Mouse (Mus musculus) adrenal gland, postnatal 36 days (tissue): Measurements from ENCODE around the gene Sult1a1. TPM values are rescaled to one million over a fixed set of nuclear protein-coding genes. Genes with fewer than 3 reads are reported as not detected.

Source experiments
- DNase-seq, 2 experiments: peaks; one replicate each; pipeline ENCODE4 v3.0.0; 2021; ENCODE audit warnings: mixed read lengths in 1 of 2
- long read RNA-seq, 2 experiments: library from polyadenylated mRNA; stranded (forward); transcript quantifications; one replicate each; pipeline ENCODE4 v2.0.0; 2021; ENCODE audit warnings: borderline sequencing depth in 2 of 2
- total RNA-seq, 2 experiments: library from RNA; stranded (reverse); gene quantifications; 2 replicates each; pipeline ENCODE4 v1.2.3; 2021

Sult1a1 gene
- total RNA-seq = 10 to 100 TPM; 34.1 to 52.7 TPM
- long read RNA-seq, experiment 1, transcript Sult1a1-202 (8 exons, 1,289 nt) = major isoform, 33 of 40 reads
- long read RNA-seq, experiment 1, partial matches to known transcripts = 3 of 40 reads
- long read RNA-seq, experiment 1, other reads (novel, unspliced or antisense) = 4 of 40 reads
- long read RNA-seq, experiment 2, transcript Sult1a1-202 (8 exons, 1,289 nt) = major isoform, 16 of 17 reads
- long read RNA-seq, experiment 2, partial matches to known transcripts = 0 of 17 reads
- long read RNA-seq, experiment 2, other reads (novel, unspliced or antisense) = 1 of 17 reads

DNA sequence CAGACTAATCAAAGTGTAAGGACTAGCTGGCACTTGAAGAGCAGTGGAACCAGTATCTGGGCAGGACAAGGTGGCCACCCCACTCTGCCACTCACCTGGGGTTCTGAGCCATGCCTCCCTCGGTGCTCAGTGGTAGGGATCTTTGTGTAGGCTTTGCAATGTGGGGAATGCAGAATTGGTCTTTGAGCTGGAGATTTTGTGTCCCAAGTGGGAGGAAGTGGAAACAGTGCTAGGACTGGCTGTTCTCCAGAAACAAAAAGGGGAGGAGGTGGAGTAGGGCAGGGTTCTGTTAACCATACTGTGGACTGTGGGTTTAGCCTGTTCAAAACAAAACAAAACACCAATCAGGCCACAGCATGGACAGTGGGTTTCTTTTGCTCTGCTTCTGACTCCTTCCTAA, at the start of gene Sult1a1:
Gene Sult1a1, minus strand, starts transcription at position 226 of the 400 bp plus-strand sequence.
- peak; percentile 29 to 63 for DNase-seq

DNA sequence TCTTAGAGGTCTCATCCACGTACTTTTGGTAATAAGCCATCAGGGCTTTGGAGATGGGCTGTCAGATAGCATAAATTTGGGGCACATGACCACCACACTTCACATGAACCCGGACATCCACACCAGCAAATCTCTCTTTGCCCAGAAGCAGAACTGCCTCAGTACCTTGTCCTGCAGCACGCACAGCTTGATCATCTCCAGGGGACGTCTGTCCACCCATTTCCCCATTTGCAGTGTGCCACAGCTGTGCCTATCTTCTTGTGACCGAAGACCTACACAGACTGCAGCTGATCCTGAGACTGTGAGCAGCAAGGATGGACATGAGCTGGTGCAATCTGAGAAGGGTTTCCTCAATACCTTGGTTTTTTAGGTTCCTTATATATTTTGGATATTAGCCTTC, 49.4 kb upstream of the Sult1a1 start:
- DNase-seq = no peak

DNA sequence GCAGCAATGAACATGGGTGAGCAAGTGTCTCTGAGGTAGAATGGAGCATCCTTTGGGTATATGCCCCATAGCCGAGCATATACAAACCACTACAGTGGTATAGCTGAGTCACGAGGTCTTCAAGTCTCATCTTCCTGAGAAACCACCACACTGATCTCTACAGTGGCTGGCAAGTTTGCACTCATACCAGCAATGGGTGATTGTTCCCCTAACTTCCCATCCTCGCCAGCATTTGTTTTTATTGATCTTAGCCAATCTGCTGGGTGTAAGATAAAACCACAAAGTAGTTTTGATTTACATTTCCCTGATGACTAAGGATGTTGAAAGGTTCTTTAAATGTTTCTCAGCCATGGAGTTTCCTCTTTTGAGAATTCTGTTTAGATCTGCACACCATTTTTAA, 48.8 kb upstream of the Sult1a1 start:
- no peak for DNase-seq

DNA sequence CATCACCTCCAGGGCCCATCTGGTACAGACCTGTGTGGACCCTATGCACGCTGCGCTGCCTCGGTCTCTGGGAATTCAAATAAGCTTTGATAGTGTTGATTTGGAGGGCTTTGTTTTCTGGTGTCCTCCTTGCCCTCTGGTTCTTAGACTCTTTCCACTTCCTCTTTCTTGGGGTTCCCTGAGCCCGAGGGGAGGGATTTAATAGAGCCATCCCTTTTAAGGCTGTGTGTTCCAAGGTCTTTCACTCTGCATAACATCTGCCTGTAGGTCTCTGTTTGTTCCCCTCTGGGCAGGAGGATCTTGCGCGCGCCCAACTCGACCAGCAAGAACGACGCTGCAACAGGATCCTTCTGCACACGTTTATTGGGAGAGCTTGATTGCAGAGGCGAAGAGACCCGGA, 45.4 kb upstream of the Sult1a1 start:
- DNase-seq = no peak

DNA sequence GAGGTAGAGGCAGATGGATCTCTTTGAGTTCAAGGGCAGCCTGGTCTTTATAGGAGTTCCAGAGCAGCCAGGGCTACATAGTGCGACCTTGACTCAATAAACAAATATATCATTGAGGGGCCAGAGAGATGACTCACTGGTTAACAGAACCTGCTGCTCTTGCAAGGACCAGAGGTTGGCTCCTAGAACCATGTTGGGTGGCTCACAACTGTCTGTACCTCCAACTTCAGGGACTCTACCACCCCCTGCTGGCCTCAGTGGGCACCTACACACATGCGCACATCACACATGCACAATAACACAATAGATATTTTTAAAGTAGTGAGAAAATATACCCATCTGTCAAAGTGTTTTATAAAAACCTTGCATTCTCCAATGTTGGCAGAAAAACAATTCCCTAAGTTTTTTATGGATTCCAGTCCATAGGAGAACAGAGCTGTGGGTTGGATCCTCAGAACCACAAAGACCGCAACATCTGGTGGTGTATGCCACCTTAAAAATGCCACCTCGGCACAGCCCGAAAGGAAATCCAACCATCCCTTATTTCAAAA, 42.6 kb upstream of the Sult1a1 start:
- no peak for DNase-seq

DNA sequence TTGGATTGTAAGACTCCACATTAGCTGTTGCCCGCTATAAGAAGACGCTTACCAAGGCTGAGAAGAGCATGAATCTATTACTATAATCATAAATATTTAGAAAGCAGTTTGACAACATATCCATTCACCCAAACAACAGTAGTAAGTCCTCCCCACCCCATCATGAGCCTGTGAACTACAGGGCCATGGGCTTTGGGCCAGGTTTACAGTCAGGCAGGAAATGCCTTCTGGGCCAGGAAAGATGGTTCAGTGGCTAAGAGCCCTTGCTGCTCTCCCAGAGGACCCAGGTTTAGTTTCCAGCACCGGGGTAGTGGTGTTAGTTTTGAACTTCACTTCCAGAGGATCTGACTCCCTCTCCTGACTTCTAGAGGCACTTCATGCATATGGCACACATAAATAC, 41.3 kb upstream of the Sult1a1 start:
- no peak for DNase-seq

DNA sequence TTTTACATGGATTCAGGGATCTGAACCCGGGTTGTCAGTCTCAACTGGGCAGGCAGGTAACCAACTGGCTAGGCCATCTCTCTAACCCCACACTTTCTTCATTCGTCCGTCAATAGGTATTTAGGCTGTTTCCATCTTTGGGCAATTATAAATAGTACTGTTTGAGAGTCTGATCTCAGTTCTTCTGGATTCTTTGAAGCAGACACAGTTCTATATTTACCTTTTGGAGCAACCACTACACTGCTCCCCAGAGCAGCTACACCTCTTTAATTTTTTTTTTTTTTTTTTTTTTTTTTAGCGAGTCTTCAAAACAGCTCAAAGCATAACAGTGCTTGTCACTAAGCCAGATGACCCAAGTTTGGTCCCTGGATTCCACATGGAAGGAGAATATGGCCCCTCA, 39.4 kb upstream of the Sult1a1 start:
- no peak for DNase-seq

DNA sequence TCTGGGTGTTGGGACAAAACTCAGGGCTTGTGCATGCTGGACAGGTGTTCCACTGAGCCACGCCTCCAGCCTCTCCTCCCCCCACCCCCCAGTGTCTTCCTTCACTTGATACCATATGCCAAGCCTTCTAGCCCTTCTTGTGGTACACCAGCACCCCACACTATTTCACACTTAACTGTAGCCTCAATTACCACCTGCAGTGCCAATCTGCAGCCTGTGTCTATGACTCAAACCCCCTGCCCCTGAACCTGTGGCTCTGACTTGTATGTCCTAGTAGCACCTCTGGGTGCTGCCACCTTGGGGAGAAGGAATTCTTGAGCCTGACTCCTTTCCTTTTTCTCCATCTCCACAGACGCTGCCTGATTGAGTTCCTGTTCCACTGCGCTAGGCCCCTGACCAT, 35.7 kb upstream of the Sult1a1 start:
- DNase-seq = no peak

DNA sequence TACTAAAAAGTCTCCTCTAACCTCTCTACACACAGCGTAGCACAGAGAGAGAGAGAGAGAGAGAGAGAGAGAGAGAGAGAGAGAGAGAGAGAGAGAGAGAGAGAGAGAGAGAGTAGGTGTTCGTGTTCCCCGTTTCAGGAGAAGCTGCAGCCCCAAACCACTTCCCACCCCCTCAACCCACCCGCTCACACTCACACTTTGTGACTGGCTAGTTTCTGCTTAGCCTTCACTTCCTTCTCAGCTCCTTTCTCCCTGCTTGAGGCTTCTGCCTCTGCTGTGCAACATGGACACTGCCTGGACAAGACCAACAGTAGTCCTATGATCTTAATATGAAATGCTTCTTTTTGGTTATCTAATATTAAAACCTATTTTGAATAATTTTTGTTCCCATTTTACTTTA, 34.0 kb upstream of the Sult1a1 start:
- no peak for DNase-seq

DNA sequence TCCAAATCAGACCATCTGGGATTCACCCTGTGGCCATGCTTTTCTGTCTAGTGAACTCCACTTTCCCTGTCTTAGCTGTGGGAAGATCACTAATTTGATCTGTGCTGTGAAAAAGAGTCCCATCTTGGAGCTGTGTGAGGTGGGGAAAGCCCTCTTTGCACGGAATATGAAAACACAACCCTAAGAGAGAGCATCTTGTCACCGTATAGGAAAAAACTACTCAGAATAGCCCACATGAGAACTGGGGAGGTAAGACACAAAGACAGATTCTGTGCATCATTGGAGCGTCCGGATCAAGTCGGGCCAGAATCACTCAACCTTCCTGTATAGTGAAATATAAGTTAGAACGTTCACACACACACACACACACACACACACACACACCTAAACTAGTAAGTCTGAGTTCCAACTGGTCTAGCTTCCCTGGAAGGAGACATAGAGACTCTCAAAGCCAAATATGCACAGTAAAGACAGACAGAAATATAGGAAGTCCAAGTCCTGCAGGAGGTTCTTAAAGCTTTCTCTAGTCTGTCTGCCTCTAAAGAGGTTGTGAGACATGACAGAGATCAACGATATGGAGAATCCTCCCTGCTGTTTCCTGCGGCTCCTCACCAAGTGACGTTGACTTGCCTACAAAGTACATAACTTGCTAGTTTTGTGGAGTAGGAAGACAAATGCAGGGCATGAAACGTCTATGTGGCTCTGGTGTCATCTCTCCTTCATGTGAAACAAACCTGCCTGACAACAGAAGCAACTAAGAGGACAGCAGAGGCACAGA, 32.1 kb upstream of the Sult1a1 start:
- DNase-seq = no peak

DNA sequence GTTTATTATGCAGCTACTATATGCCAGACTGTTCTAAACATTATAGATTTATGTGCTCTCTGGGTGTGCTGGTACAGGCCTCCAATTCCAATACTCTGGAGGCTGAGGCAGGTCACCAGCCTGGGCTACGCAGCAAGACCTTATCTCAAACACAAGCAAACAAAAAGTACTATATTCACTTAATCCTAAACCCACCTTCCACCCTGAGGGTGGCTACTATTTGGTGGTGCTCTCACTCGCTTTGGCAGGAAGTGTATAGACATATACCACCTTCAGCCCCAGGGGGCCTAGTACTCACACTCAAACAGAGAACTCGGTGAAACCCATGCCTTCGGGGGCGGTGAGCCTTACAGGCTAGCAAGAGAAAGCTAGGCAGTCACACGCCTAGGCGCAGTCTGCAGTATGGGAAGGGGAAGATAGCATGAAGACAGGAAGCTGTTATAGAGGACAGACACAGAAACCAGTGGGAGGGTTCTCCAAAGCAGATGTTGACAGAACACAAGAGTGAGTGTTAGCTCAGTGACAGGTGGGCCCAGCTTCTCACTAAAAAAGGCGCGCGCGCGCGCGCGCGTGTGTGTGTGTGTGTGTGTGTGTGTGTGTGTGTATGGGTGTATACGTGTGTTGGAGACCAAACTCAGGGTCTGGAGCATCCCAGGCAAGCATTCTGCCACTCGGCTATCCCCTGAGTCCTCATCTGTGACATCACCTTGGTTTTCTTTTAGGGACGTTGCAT, 31.4 kb upstream of the Sult1a1 start, which contains the start of gene Coro1a:
Gene Coro1a, minus strand, starts transcription at position 346 of the 733 bp plus-strand sequence.
- no peak for DNase-seq

DNA sequence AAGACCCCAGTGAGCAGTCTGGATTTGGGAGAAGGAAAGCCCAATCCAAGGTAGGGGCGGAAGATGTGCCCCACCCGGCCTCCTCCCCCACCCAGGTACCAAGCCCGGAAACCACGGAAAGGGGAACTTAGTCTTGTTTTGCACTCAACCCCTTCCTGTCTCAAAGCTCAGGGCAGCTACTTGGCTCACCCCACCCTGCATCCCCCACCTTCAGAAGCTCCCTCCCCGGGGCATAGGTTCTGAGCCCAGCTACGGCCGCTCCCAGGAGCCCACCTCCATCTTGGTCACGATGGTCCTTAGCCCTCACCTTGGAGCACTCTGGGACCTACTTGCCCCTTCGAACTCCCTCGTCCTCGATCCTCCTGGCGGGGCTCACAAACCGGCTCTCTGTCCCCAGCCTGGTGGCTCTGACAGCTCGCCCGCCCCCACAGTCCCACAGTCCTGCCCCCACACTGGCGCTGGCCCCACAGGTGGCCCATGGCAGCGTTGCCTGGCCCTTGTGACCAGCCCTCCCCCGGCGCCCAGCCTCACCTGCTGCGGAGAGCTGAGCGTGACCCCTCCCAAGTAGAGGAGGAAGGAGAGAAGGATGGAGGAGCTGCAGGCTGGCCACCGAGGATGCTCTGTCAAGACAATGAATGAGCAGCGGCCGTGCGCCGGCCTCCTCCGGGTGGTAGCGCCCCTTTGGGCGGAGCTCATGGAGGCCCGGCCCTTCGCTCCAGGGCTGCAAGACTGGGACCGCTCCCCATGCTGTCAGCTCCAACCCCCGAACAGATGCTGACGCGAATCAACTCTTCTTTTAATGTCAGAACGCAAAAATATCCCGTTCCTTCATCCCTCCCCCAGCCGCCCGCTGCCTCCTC, 28.1 kb upstream of the Sult1a1 start:
- DNase-seq = peak; percentile 79 to 86

DNA sequence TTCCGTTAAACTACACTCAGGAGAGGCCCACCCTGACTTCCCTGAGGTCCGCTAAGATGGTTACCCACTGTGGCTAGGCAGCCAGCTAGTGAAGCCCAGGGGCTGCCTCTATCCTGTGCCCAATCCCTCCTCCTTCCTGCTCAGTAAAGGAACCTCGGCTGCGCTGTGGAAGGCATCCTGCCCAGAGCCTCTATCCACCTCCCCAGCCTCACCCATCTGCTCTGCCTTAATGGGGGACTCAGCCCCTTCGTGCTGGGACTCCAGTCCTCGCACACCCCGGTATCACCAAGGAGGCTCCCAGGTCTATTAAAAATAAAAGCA, 27.5 kb upstream of the Sult1a1 start:
- no peak for DNase-seq

DNA sequence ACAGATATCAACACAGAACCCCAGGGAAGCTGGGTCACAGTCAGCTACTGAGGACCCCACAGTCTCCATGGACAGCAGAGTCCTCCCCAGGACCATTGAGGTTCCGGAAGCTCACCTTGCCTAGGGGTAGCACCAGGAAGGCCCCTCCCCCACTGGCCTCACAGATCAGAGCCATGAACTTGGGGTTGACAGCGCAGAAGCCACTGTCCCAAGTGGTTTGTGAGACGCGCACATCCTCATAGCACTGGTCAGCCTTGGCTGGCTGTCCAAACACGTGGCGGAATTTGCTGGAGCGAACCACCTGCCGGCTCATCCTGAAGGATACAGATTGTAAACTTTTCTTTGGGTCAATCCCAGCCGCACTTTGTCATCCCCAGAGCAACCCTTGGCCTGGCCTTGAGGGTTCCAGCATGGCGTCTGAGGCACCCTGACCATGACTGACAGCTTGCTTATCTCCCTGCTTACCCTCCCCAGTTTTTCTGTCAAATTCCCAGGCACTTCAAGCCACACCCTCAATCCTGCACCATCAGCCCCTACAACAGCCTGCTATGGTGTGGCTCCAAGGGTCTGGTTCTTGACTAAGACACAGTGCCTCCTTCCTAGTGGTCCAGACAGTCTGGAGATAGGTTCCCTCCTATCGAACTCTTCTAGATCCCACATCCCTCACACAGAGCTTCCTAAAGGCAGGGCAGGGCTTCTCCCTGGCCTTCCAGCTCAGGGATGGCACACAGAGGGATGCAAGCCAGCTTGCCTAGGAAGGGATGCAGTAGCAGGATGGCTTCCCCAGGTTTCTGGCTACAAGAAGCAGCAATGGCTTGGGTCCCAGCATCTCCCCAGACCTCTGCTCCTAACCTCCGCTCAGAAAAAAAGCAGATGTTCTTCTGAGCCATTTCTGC, 26.9 kb upstream of the Sult1a1 start:
- DNase-seq = no peak

DNA sequence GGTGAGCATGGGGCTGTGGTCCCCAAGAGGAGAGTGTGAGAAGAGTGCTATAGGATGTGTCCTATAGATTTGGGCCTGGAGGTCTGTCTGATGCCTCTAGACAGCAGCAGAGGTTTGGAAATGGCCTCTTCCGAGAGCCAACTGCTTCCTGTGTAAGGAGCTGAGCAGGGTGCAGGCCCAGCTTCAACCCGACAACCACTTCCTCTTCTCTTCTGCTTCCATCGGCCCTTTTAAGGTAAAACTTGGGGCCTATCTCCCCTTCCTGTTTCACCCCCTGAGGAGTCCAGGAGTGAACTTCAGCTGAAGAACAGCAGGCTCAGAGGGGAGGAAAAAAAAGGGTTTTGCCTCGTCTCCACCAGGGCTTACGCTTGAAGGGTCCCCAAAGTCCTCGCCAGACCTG, 26.1 kb upstream of the Sult1a1 start:
- DNase-seq = no peak

DNA sequence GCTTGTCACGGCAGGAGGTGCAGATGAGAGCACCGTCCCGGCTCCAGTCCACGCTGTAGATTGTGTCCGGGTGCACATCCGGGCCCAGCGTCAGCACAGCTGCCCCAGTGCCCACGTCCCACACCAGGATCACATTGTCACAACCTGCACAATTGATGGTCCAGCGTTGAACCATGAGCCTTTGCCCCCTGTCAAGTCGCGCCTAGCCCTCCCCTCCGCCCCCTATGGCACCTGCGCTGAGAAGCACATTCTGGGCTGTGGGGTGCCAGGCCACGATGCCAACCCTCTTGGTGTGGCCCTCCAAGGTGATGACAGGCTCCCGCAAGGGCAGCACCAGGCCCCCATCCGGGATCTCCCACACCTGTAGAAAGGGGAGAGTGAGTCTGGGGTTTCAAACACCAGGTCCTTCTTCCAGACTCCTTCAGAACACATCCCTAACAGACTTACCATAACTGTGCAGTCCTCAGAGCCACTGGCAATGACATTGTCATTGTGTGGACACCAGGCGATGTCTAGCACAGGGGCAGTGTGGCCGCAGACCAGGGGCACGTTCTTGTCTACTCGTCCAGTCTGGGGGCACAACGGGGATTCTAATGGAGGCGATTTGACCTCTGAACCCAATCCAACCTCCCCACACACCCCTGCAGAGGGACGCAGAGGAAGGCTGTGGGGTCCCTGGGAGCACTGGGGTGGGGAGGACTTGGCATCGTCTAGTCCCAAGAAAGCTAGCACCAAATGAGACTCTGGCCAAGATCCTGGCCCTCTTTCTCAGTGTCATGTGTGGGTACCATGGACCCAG, 25.5 kb upstream of the Sult1a1 start:
- DNase-seq = no peak

DNA sequence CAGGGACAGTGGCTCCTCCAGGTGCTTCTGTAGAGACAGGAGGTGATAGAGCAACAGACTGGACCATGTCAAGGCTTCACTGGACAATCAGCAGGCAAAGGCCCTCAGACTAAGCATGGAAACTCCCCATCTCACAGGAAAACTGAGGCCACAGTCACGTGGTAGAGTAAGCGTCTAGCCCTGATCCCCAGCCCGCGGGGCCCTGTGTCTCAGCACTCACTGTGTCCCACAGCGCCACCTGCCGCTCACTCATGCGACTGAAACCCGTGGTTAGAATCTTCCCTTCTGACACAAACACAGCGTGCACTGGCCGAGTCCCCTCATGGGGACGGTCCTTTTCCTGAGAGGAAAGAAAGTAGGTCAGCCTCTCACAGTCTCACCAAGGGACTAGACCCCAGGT, 24.8 kb upstream of the Sult1a1 start:
- peak; percentile 89 to 94 for DNase-seq

DNA sequence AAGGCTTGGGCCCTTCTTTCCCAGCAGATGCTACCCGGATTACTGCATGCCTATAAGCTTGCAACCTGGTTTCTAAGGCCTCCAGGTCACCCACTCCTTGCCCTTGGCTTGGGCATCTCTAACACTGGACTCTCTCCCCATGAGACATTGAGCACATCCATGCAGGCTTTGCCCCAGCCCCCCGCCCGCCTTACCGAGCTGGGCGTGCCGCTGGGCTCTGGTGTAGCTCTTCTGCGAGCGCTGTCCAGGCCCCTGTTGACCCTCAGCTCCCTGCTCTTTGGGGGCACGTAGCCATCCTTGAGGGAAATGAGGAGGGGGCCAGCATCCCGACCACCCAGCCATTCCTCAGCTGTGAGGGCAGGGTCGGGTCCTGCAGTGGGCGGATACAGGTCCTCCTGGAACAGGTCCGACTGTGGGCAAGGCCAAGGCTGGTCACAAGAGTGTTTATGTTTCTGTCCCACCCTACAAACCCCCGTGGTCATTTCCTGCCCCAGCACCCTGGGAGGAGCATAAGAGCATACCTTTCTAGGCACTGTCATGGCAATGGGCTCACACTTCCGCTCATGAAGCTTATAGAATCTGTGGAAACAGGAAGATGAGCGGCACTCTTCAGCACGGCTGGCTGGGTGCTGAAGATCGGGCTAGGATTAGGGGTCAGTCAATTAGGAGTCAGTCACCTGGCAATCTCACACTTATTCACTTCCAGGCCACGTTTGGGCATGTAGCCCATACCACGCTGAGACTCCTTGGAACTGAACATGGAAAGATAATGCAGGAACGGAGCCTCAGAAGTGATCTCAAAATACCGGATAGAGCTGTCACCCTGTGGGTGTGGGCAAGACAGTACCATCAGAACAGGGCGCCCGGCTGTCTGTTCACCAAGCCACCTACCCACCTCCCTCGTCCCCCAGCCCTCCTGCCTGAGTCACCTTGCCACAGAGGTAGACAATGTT, 24.1 kb upstream of the Sult1a1 start:
- no peak for DNase-seq

DNA sequence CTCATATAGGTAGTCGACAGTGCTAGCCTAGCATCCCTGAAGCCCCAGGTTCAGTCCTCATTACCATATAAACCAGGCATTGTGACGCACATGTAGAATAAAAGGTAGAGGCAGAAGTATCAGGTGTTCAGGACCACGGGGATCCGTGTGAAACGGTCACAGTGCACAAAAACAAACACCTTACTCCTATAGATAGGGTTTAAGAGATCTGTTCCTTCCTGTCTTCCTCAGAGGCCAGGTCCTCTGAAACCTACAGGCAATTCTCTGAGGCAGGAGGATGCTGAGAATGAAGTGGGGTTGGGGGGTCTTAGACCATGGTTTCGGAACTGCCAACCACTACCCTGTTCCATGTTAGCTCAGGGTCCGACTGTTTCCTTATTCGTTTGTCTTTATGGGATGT, 21.6 kb upstream of the Sult1a1 start:
- DNase-seq = no peak
